Mouse (Mus musculus): ENCODE measurements around the gene Nkd1.

Nkd1 gene

DNA sequence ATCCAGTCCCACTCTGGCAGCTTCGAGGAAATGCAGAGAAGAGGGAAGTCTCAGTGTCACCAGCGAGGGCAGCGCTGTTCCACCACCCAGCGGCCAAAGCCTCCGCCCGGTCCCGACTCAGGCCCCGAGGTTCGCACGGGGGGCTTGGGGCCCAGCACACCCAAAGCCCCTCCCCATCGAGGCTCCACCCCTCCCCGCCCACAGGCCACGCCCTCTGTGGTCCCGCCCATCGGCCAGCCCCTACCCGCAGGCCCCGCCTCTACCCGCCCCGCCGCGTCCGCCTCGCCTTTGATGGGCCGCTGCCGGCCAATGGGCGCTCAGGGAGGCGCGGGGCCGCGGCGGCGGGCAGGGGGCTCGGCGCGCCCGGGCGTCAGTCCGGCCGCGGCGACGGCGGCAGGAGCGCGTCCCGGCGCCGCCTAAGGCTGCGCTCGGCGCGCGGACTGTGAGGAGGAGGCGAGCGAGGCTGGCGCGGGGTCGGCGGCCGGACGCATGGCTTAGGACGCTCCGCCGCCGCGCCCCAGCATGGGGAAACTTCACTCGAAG, at the start of gene Nkd1:
TSS of gene Nkd1 (plus strand) at position 370 of the 543 bp plus-strand sequence.
- DNase-seq (ENCODE audit: extremely low spot score, low read depth, low spot score): no peak

DNA sequence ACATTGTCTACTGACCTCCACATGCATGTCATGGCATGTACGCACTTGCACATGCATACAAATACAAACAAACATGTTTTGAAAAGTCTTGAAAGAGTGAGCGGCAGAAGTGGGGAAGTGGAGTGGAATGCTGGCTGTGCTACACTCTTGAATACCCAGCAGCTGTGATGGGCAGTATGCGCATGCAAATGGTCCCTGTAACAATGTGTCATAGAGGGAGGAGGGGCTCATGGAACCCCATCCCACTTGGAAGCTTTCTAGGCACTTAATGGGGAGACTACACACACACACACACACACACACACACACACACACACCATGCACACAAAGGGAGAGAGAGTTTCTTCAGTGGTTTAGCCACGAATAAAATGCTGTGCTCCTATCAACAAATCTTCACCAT, 39.9 kb upstream of the Nkd1 start:
- no peak for DNase-seq (ENCODE audit: extremely low spot score, low read depth, low spot score)

DNA sequence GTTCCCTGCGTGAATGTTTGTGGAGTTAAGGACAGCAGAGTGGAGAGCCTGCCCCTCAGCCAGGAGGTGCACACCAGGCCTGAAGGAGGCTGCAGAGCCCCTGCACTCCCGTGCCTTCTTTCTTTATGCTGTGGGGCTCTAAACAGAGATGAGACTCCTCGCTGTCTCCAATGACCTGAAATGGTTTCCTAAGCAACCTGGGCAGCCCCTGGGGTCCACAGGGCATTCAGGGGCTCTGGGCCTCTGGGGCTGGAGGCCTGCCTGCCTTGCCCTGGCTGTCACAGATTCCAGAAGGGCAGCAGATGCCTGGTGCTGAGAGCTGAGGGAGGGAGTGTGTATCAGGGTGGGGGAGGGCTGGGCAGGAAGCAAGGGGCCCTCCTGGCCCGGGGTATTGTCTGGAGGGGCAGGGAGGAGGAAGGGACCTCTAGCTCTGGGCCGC, 32.7 kb upstream of the Nkd1 start:
- DNase-seq (ENCODE audit: extremely low spot score, low read depth, low spot score): no peak

DNA sequence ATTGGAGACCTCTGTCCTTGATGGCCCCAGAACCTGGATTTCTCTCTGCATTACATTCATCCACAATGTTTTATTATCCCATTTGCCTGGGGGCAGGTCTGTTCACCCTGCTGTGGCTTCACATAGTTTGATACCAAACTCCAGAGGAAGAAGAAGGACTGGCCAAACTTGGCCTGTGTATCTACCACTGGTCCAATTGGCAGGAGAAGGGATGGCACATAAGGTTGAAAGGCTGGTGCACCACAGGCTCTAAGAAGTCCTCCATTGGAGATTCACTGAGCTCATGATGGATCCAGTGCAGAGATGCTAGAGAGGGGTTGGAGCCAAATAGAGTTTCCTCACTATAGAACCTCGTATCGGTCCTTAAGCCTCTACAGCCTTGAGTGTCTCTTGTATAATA, 27.1 kb upstream of the Nkd1 start:
- DNase-seq (ENCODE audit: extremely low spot score, low read depth, low spot score): no peak

DNA sequence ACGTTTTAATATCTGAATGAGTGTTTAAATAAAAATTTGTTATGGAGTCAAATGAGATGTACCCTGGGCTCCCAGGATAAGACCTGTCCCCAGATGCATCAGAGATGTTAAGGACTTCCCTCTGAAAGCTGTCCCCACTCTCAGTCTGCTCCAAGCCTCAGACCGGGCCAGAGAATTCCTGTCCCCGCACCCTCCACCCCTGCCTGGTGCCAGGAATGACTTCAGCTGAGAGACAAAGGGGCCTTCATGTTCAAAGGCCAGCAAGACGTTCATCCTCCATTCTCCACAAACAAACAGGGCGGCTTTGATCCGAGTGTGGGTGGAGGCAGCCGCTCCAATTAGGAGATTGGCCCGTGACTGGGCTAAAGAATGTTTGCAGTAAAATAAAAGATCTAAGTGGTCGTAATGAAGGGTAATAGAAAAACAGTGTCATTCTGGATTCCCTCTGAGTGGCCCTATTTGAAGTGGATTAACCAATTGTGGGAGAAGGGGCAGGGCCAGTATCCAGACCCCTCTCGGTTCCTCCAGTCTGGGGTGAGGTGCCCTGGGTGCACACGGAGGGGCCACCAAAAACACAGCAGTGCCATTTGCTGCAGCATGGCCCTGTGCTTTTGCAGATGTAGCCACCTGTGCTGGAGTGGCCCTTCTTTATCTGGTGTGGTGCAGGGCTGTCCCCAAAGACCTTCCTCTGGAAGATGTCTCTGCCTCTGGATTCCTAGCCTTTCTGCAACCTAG, 25.9 kb upstream of the Nkd1 start:
- no peak for DNase-seq (ENCODE audit: extremely low spot score, low read depth, low spot score)

DNA sequence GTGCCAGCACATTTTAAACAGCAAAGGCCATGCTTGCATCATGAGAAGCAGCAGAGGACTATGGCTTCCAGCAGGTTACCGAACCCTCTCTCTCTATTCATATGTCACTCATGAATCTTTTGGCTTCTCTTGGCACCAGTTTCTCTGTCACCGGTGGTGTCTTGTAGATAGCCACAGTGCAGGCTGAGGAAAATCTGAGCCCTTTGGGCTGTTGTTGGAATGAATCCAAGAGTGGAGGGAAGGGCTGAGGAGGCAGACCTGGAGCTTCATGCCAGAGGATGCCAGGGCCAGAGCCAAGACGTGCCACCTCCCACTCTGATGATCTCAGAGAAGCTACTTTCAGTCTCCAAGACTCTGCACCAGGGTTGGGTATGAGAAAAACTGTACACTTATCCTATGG, 19.0 kb upstream of the Nkd1 start:
- DNase-seq (ENCODE audit: extremely low spot score, low read depth, low spot score): no peak

DNA sequence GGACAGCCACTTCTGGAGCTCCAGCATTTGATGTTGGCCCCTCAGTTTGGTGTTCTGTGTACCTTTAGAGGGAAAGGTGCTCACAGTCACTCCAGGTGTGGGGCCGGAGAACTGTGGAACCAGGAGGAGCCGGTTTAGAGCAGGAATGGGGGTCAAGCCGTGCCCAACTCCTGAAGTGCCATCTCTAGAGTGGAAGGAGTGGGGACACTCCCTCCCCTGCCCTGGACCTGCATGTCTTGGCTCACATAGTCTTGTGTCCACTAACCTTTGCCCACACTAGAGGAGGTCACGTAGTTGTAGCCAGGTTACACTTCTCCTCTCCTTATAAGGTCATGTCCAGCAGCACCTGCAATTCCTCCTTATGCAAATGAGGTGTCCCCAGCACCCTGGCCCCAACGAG, 14.2 kb upstream of the Nkd1 start:
- no peak for DNase-seq (ENCODE audit: extremely low spot score, low read depth, low spot score)

DNA sequence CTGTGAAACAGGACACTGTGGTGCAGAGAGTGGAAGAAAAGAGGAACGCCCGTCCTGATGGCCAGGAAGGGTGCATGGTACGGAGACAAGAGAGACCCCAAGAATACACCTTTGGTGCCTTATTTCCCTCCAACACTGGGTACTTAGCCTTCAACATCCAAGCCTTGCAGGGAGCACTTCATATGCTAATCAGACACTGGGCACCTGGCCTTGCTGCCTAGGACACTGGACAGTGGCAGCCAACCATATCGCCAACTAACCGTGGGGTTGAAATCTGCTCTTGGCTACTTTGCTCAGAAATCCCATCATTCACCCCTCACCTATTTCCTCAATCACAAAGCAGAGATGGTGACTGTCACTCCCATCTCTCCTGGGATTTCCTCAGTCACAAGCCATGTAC, 10.1 kb upstream of the Nkd1 start:
- no peak for DNase-seq (ENCODE audit: extremely low spot score, low read depth, low spot score)

DNA sequence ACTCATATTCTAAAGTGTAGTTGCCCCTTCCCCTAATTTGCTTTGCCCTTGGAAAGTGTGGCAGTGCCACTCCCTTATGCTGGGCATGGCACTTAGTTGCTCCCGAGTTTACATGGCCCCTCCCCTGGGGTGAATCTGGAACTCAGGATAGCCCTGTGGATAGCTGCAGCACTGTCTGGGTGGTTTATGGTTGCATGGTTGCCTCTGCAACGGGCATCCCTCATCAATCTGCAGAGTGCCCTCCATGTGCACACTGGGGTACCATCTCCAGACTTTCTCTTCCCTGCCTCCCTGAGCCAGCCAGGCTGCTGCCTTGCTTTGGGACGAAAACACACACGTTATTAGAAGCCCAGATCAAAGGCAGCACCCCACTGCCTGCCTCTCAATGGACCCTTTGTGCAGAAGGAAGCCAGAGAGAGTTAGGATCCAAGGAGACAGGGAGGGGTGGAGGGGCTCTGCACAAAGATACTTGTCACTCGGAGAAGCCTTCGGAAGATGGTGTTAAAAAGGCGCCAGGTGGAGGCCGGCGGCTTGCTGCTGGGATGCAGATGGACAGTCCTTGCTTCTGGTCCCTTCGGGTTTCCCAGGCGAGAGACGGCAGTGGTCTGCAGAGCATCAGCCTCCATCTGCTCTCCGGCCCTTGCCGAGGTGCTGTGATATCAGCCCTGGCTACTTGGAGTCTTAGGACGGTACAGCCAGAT, 8.9 kb upstream of the Nkd1 start:
- DNase-seq (ENCODE audit: extremely low spot score, low read depth, low spot score): no peak

DNA sequence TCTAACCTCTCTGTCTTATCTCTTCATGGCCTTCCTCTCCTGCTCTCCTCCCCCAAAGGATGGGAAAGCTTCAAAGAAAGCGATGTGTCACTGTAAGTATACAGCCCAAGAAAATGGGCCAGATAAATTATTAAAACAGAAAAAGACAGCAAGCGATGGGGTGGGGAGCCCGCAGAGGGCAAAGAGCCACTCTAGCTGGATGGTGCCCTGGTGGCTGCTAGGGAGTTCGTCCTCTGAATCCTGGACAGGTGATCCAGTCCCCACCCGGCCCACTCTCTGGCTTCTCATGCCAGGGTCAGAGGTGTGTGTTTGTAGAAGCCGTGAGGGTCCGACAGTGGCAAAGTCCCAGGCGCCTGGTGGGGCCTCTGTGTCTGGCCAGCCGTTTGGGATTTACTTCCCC, 3.1 kb upstream of the Nkd1 start:
- DNase-seq (ENCODE audit: extremely low spot score, low read depth, low spot score): no peak

DNA sequence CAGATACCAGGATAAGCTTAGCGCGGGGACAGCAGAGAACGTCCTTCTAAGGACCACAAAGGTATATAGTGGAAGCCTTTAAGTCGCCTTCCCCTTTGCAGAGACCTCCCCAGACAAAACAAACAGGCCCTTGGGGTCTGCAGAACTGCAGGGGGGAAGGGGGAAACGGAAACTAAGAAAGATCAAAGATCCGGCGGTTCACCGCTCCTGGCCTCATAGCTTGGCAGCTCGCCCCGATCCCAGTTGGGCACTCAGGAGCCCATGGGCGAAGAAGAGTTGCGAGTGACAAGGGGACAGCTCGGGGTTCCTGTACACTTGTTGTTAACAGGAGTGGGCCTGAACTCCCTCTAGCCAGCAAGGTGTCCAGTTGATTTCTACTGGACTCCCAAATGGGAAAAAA, 773 bp upstream of the Nkd1 start:
- DNase-seq (ENCODE audit: extremely low spot score, low read depth, low spot score): no peak

DNA sequence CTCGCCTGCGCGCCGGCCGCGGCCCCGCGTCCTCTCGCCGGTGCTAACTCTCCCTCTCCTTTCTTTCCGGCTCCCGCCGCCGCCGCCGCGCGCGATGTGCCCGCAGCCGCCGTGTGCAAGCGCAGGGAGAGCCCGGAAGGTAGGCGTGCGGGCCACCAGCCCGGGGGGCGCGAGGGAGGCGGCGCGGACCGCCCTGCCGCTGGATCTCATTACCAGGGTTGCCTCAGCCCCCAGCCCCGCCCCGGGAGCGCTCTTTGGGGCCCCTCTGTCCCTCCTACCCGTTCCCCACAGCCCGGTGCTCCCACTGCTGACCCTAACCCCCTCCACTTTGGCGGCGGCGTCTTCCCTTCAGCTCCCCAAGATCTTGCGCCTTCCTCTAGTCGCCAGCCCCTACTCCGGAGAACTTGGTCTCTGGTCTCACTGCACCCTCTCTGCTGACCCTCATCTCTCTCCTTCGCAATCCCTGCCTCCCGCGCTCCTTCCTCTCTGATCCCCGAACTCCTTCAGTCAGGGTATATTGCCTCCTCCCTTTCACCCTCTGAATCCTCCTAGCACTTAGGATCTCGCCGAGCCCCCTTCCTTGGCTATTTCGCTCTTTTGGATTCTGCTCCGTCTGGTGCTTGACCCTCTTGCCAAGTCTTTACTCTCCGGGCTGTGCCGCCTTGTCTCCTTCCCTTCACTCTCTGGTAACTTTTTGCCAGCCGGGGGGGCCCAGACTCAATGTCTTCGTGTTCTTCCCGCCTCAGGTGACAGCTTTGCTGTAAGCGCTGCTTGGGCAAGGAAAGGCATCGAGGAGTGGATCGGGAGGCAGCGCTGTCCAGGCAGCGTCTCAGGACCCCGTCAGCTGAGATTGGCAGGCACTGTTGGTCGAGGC, 624 bp downstream of the Nkd1 start:
- DNase-seq (ENCODE audit: extremely low spot score, low read depth, low spot score): no peak

DNA sequence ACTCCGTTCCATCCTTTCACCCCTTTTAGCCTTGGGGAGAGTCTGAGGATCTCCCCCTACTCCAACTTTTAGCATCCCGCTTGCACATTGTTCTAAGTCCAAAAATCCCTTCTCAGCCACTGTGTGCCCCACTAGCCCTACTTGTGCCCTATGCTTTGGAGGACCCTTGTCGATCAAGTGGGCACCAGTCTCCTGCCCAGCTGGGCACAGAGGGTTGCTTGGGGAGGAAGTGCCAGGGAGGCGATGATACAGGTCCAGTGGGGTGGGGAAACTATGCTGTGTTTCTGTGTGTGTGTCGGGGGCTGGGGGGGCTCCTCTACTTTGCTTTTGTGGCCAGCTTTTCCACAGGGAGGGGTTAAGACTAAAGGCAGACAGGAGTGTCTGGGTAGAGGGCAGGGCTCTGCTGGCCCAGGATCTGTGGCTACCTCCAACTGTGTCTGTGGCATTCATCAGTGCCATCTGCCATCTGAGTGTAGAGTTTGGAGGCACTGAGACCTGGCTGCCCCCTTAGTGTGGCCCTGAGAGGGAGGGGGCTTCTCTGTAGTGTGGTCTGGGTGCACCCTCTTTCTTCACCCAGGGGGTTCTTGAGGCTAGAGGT, 1.4 kb downstream of the Nkd1 start:
- no peak for DNase-seq (ENCODE audit: extremely low spot score, low read depth, low spot score)

DNA sequence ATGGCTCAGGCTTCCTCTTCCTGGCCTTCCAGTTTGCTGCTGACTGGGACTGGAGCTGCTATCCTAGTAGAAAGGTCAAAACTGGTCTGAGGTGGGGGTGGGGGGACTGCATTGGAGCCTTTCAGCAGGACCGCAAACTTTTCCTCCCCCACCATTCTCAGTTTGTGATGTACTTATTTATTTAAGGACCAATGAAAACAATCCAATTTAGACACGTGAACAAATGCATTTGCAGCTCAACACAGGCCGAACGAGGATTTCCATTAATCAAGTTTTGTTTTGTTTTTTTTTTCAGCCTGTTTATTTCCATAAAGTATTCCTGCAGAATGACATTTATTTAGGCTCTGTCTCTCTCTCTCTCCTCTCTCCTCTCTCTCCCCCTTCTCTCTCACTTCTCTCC, 2.5 kb downstream of the Nkd1 start:
- DNase-seq (ENCODE audit: extremely low spot score, low read depth, low spot score): no peak

DNA sequence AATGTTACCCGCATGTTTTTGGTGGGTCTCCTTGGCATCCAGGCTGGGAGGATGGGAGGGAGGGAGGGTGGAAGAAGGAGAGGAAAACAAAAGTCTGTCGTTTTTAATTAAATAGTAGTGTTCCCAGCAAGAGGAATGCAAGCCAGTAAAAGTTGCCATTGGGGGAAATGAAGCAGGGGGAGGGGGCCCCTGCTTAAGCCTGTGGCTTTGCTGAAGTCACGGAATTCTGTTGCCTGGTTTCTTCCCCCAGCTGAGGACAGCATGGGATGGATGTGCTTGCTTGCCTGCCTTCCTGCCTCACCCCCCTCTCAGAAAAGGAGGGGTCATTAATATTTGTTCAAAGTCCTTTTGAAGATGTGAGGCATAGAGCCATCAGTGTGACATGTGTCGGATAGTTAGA, 3.0 kb downstream of the Nkd1 start:
- DNase-seq (ENCODE audit: extremely low spot score, low read depth, low spot score): peak; percentile 39

DNA sequence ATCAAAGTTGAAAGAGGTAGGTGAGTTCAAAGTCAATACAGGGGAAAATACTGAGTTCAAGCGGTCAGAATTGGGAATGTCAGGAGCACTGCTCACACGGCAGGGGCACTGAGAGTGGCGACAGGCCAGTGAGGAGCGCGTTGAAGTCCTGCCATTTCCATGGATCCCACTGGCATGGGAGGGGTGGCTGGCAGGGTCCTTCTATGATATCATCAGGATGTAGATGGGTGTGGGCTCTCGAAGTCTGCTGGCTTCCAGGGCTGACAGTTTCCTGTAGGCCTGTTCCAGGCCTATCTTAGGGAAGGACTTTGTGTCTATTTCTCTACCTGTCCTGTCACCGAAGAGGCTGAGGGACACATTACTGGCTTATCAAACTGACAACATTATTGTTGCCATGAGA, 3.7 kb downstream of the Nkd1 start:
- no peak for DNase-seq (ENCODE audit: extremely low spot score, low read depth, low spot score)

DNA sequence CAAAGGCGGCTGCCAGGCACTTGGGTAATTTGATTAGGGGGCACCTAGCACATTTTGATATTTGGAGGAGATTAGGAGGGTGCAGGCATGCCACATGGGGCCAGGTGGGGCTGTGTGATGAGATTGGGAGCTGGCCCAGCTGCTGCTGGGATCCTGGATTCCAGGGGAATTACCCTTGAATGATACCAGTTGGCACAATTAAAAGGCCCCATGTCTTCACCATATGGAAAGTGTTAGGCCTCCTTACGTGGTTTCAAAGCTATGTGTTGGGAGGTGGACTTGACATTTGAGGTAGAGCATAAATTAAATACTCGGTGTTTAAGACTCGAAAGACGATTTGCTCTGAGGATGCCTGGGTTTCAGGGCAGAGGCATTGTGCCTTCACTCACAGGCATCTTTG, 5.1 kb downstream of the Nkd1 start:
- no peak for DNase-seq (ENCODE audit: extremely low spot score, low read depth, low spot score)

DNA sequence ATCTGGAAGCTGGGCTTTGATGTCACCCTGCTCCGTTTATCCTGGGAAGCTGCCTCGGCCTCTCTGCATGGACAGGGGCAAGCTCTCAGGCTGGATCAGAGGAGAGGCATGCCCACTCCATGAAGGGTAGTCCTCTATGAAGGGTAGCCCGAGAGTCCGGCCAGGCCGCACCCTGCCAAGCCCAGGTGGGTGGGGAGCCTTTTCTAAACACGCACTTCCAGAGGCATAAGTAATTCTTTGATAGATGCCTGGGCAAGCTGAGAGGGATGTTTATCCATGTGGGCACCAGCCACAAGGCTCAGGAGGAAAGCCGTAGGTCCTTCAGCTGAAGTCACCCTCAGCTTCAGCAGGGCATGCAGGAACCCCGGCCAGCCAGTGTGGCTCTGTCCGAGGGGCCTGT, 7.0 kb downstream of the Nkd1 start:
- DNase-seq (ENCODE audit: extremely low spot score, low read depth, low spot score): no peak

DNA sequence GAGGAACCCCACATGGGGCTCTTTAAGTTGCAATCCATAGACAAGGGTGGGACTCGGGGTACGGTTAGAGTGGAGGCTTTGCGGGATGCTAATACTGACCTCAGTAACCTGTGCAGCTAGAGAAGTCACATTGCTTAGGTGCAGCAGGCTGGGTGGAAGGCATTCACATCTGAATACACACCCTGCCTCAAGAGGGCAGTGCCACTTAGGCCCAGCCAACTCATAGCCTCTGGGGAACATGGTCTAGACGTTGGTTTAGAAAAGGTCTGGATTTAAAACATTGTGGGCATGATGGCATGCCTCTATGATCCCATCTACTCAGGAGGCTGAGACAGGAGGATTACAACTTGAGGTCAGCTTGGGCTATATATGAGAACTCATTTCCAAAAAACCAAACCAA, 8.6 kb downstream of the Nkd1 start:
- DNase-seq (ENCODE audit: extremely low spot score, low read depth, low spot score): no peak

DNA sequence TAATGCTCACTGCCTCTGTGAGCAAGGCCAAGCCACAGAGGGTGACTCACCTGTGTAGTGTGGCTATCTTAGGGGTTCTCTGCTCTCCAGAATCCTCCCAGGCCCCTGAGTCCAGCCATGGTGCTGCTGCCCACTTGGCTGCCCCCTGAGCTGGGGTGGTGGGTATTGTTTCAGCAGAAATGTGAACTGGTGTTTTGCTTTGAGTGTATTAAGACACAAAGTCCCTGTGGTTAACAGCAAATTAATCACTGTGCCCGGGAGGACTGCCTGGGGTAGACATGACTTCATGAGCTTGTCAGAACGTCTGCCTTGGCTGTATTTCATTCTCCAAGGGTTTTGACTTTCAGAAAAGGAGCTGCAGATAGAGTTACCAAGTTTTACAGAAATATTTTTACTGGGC, 15.9 kb downstream of the Nkd1 start:
- DNase-seq (ENCODE audit: extremely low spot score, low read depth, low spot score): no peak

All from hindlimb bud, embryonic 11.5 days (tissue).